Mouse (Mus musculus) megakaryocyte-erythroid progenitor cell, adult 5-6 weeks (primary cell): Measurements from ENCODE around the gene Naglu. TPM values are rescaled to one million over a fixed set of nuclear protein-coding genes. Genes with fewer than 3 reads are reported as not detected.
A peak's percentile ranks its signal among the peaks of the same experiment; 100 is the strongest.
"Not testable (repeated sequence)": the region's sequence is repeated elsewhere in the genome, so short reads cannot be mapped to it uniquely, and the experiment has no call there.

ENCODE experiments used
- ATAC-seq: replicated peaks from 2 replicates; pipeline ENCODE4 v1.8.0; 2016; ENCODE audit warnings: mild to moderate bottlenecking, inconsistent platforms; ENCODE audit not compliant: severe bottlenecking, poor library complexity, low FRiP score, low TSS enrichment
- total RNA-seq, 2 experiments: library from RNA; stranded (forward) in 1 of 2; stranded (reverse) in 1 of 2; fragments of 200-1000, 215-1000 nt in 1 of 2; fragments of >200 nt in 1 of 2; fragmentation: Nextera tagmentation in 1 of 2; gene quantifications; 2 replicates each; pipeline ENCODE4 v1.2.3; 2014 to 2017

Gene Naglu
- total RNA-seq, 2 experiments from 2014 or later: 1.5 to 3.1 TPM

DNA sequence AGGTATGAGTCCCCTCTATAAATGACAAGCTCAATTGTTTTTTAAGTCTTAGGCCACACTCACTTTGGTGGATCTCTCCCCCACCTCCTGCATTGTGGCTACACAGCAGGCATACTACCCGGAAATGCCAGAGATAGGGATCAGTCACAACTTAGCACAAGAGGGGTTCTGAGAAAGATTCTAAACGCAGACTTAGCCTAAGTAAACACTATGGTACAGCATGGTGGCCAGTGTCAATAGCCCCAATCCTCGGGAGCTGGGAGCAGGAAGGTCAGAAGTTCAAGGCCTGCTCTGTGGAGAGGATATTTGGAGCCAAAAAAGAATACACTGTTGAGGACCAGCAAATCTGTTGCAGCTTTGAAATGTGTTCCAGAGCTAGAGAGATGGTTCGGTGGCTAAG is 48.3 kb downstream of the Naglu start:
- no peak for ATAC-seq

DNA sequence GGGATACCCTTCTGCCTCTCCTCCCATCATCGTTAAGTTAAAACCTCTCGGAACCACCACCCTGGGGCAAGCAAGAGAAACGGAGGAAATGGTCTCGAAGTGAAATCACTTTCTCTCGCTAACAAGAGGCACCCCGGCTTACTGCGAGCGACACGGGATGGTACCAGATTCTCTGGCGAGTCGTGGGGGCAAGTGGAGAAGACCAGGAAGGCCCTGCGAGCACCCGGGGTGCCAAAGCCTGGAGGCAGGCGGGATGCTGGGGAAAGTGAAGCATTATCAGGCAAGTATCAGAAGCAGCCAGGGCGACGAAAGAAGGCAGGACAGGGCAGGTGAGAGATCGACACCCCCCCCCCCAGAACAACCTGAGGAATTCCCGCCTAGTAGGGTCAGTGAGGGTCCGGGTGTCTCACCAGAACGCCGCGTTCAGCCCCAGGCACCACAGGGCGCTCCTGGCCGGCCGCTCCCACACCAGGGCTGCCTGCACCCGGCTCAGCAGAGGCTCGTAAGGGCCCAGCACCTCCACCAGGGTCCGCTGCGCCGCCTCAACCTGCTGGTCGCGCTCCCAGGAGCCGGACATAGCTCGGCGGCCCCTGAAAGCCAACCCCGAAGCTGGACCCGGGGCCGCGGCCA is 49.4 kb downstream of the Naglu start:
- peak; percentile 61 for ATAC-seq

DNA sequence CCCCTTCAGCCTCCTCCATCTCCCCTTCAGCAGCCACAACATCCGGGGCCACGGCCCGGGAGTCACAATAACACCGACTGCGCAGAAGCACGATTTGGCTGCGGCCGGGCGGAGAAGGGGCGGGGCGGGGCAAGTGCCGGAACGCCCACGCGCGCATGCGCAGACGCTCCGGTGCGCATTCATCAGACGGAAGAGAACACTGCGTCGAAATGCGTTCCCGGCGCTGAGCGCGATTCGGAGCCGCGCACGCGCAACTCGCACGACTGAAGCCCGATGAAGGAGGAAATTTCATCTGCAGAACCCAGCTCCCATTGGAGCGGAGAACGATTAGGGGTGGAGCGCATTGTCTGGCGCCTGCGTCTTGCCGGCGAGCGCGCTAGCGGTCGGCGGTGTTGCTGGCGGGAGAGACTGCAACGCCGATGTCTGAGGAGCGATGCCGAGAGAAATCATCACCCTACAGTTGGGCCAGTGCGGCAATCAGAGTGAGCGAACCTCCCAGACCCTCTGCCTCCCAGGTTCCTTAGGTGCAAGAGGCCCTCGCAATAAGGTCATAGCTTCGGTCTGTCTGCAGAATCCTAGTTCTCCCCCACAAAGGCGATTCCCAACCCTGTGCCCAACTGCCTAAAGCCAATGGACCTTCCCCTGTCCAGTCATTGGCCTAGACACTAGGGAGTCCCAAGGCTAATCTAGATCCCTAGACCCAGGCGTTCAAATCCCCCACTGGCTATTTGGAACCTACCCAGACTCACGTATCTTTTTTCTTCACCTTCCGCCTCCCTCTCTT is 50.1 kb downstream of the Naglu start, which contains the start of the genes Retreg3 and Tubg1:
Retreg3 (minus strand) TSS at position 133 of the 784 bp plus-strand sequence.
Tubg1 (plus strand) TSS at position 178 of the 784 bp plus-strand sequence.
- peak; percentile 90 for ATAC-seq

DNA sequence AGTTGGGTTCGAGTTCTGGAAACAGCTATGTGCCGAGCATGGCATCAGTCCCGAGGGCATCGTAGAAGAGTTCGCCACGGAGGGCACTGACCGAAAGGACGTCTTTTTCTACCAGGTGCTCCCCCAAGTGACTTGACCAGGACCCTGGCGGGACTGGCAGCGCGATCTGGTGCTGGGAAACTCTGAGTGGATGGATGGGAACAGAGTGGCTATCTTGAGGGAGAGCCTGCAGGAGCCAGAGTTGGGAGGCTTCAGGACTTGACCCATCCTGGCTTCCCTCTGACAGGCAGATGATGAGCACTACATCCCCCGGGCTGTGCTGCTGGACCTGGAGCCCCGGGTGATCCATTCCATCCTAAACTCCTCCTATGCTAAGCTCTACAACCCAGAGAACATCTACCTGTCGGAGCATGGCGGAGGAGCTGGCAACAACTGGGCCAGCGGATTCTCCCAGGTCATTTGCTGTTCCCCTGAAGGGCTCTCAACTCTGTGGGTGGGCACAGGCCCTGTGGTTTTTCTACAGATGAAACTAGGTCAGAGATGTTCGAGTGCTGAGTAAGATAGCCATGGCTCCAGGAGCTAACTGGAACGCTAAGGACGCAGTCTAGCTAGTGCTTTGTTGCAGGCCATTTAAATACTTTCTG is 50.9 kb downstream of the Naglu start:
- no peak for ATAC-seq

DNA sequence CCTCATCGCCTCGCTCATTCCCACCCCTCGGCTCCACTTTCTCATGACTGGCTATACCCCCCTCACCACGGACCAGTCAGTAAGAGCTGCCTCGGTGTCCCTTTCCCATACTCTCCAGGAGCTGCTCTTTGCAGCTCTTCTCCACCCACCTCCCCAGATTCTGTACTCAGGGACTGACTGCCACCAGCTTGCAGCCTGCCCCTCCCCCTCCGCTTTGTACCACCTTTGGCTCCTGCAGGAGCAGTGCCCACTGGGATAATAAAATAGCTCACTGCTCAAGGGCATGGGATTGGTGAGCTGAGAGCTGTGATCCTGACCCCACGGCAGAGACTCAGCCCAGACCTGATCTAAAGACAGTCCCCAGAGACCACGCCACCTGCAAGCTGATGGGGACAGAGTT is 54.7 kb downstream of the Naglu start:
- not testable (repeated sequence) for ATAC-seq

DNA sequence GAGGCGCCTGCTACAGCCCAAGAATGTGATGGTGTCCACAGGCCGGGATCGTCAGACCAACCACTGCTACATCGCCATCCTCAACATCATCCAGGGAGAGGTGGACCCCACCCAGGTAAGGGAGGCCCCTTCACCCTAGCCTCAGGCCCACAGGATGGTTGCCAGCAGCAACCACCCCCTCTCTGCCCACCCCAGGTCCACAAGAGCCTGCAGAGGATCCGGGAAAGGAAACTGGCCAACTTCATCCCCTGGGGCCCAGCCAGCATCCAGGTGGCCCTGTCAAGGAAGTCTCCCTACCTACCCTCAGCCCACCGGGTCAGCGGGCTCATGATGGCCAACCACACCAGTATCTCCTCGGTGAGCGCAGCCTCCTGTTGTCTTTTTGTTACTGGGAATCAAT is 55.2 kb downstream of the Naglu start:
- not testable (repeated sequence) for ATAC-seq

DNA sequence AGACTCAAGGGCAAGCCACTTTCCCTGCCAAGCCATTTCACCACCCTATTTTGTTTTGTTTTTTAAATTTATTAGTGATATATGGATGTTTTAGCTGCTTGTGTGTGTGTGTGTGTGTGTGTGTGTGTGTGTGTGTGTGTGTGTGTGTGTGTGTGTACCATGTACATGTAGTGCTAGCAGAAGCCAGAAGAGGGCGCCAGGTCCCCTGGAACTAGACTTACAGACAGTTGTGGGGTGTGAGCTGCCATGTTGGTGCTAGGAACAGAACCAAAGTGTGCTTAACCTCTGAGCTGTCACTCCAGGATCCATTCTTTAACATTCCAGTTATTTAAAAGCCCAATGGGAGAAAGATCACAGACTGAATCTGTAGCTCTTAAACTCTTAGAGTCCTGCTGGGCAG is 57.3 kb downstream of the Naglu start:
- no peak for ATAC-seq

Other genes starting within 250 kb of the Naglu start
- gene Stat5b, start 219.3 kb upstream of the Naglu start, total RNA-seq (2014; fragmentation: Nextera tagmentation): 45.1 and 53.5 TPM in 2 replicates
- 37.0 and 58.7 TPM in 2 replicates for gene Stat5b, start 219.3 kb upstream of the Naglu start, total RNA-seq (2017)
- gene Stat5a, start 210.7 kb upstream of the Naglu start, total RNA-seq (2014; fragmentation: Nextera tagmentation): 81.1 and 116 TPM in 2 replicates
- 55.9 and 62.7 TPM in 2 replicates for gene Stat5a, start 210.7 kb upstream of the Naglu start, total RNA-seq (2017)
- gene Stat3, start 130.5 kb upstream of the Naglu start, total RNA-seq (2014; fragmentation: Nextera tagmentation): 16.7 and 20.2 TPM in 2 replicates
- gene Stat3, start 130.5 kb upstream of the Naglu start, total RNA-seq (2017): 20.3 and 50.3 TPM in 2 replicates
- gene Cavin1, start 99.1 kb upstream of the Naglu start, total RNA-seq (2014; fragmentation: Nextera tagmentation): 2.4 and 3.7 TPM in 2 replicates
- gene Cavin1, start 99.1 kb upstream of the Naglu start, total RNA-seq (2017): 3.8 and 6.1 TPM in 2 replicates
- gene Atp6v0a1, start 60.6 kb upstream of the Naglu start, total RNA-seq (2014; fragmentation: Nextera tagmentation): 65.0 and 67.0 TPM in 2 replicates
- gene Atp6v0a1, start 60.6 kb upstream of the Naglu start, total RNA-seq (2017): 32.0 and 71.5 TPM in 2 replicates
- not detected in 2 replicates for gene Hsd17b1, start 8.4 kb downstream of the Naglu start, total RNA-seq (2014; fragmentation: Nextera tagmentation)
- gene Hsd17b1, start 8.4 kb downstream of the Naglu start, total RNA-seq (2017): not detected in 2 replicates
- gene Coasy, start 12.6 kb downstream of the Naglu start, total RNA-seq (2014; fragmentation: Nextera tagmentation): 27.3 and 30.7 TPM in 2 replicates
- 15.1 and 17.2 TPM in 2 replicates for gene Coasy, start 12.6 kb downstream of the Naglu start, total RNA-seq (2017)
- 46.8 and 53.3 TPM in 2 replicates for gene Mlx, start 17.3 kb downstream of the Naglu start, total RNA-seq (2014; fragmentation: Nextera tagmentation)
- gene Mlx, start 17.3 kb downstream of the Naglu start, total RNA-seq (2017): 34.5 and 74.8 TPM in 2 replicates
- 26.2 and 65.9 TPM in 2 replicates for gene Psmc3ip, start 25.4 kb downstream of the Naglu start, total RNA-seq (2014; fragmentation: Nextera tagmentation)
- gene Psmc3ip, start 25.4 kb downstream of the Naglu start, total RNA-seq (2017): 38.0 and 79.3 TPM in 2 replicates
- gene Retreg3, start 49.9 kb downstream of the Naglu start, total RNA-seq (2014; fragmentation: Nextera tagmentation): 17.0 and 20.6 TPM in 2 replicates
- gene Retreg3, start 49.9 kb downstream of the Naglu start, total RNA-seq (2017): 29.3 and 36.7 TPM in 2 replicates
- gene Tubg1, start 49.9 kb downstream of the Naglu start, total RNA-seq (2014; fragmentation: Nextera tagmentation): 51.9 and 55.2 TPM in 2 replicates
- 28.7 and 42.7 TPM in 2 replicates for gene Tubg1, start 49.9 kb downstream of the Naglu start, total RNA-seq (2017)
- gene Tubg2, start 85.9 kb downstream of the Naglu start, total RNA-seq (2014; fragmentation: Nextera tagmentation): not detected in 2 replicates
- not detected in 2 replicates for gene Tubg2, start 85.9 kb downstream of the Naglu start, total RNA-seq (2017)
- not detected in 2 replicates for gene Cntnap1, start 100.5 kb downstream of the Naglu start, total RNA-seq (2014; fragmentation: Nextera tagmentation)
- gene Cntnap1, start 100.5 kb downstream of the Naglu start, total RNA-seq (2017): 0.15 TPM in 1 of 2 replicates, not detected in the other
- not detected in 2 replicates for gene Plekhh3, start 101.3 kb downstream of the Naglu start, total RNA-seq (2014; fragmentation: Nextera tagmentation)
- not detected in 2 replicates for gene Plekhh3, start 101.3 kb downstream of the Naglu start, total RNA-seq (2017)
- not detected in 2 replicates for gene Ccr10, start 105.4 kb downstream of the Naglu start, total RNA-seq (2014; fragmentation: Nextera tagmentation)
- gene Ccr10, start 105.4 kb downstream of the Naglu start, total RNA-seq (2017): not detected in 2 replicates
- 18.2 and 20.6 TPM in 2 replicates for gene Ezh1, start 156.5 kb downstream of the Naglu start, total RNA-seq (2014; fragmentation: Nextera tagmentation)
- 13.8 and 20.3 TPM in 2 replicates for gene Ezh1, start 156.5 kb downstream of the Naglu start, total RNA-seq (2017)
- not detected in 2 replicates for gene Ramp2, start 176.0 kb downstream of the Naglu start, total RNA-seq (2014; fragmentation: Nextera tagmentation)
- not detected in 2 replicates for gene Ramp2, start 176.0 kb downstream of the Naglu start, total RNA-seq (2017)
- 112 and 137 TPM in 2 replicates for gene Vps25, start 183.7 kb downstream of the Naglu start, total RNA-seq (2014; fragmentation: Nextera tagmentation)
- gene Vps25, start 183.7 kb downstream of the Naglu start, total RNA-seq (2017): 44.7 and 71.5 TPM in 2 replicates
- gene Wnk4, start 190.6 kb downstream of the Naglu start, total RNA-seq (2014; fragmentation: Nextera tagmentation): 0.25 and 1.4 TPM in 2 replicates
- gene Wnk4, start 190.6 kb downstream of the Naglu start, total RNA-seq (2017): 0.05 and 0.30 TPM in 2 replicates
- gene Cntd1, start 209.0 kb downstream of the Naglu start, total RNA-seq (2014; fragmentation: Nextera tagmentation): 2.3 and 3.7 TPM in 2 replicates
- gene Cntd1, start 209.0 kb downstream of the Naglu start, total RNA-seq (2017): 2.1 and 4.2 TPM in 2 replicates
- 67.5 and 86.7 TPM in 2 replicates for gene Coa3, start 209.1 kb downstream of the Naglu start, total RNA-seq (2014; fragmentation: Nextera tagmentation)
- gene Coa3, start 209.1 kb downstream of the Naglu start, total RNA-seq (2017): 28.4 and 40.6 TPM in 2 replicates
- gene Becn1, start 232.3 kb downstream of the Naglu start, total RNA-seq (2014; fragmentation: Nextera tagmentation): 86.7 and 98.7 TPM in 2 replicates
- gene Becn1, start 232.3 kb downstream of the Naglu start, total RNA-seq (2017): 160 and 162 TPM in 2 replicates
- gene Psme3, start 246.2 kb downstream of the Naglu start, total RNA-seq (2014; fragmentation: Nextera tagmentation): 239 and 277 TPM in 2 replicates
- 176 and 226 TPM in 2 replicates for gene Psme3, start 246.2 kb downstream of the Naglu start, total RNA-seq (2017)